Mouse (Mus musculus) ES-E14 (cell line): ENCODE measurements around the gene Ganab.

Source experiments
- CHD2 ChIP-seq: IDR thresholded peaks from 2 replicates; pipeline ENCODE4 v1.6.1; 2014; ENCODE audit warnings: mild to moderate bottlenecking, low read depth, low read length, inconsistent platforms
- MAFK ChIP-seq: IDR thresholded peaks from 2 replicates; pipeline ENCODE4 v1.6.1; 2014; ENCODE audit warnings: mild to moderate bottlenecking, low read depth, low read length, inconsistent platforms; ENCODE audit not compliant: insufficient read depth
- ZNF384 ChIP-seq: IDR thresholded peaks from 2 replicates; pipeline ENCODE4 v1.6.1; 2012; ENCODE audit warnings: low read depth, low read length, inconsistent platforms

DNA sequence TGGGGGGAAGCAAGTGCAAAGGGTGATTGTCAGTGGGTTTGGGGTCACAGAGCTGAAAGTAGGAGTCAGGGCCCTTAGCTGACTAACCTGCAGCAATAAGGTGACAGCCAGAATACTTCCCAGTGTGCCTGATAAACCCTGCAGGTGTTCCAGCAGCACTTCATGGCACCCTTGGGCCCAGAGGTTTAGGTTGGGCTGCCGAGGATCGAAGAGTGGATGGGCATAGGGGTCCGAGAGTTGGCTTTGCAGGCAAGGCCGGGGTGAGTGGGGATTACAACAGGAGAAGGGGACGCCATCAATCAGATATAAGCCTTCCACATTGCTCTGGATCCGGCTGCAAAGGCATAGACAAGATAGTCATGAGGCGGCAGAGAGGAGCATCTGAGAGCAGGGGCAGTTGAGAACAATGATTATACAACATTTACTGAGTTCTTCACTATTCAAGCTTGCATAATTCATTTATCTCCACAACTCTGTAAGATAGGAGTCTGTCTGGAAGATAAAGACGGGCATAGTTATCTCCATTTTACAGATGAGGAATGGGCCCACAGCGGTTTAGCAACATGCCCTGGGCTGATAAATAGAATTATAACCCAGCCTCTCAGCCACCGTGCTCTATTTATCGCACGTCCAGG lies 30.1 kb downstream of the Ganab start:
- TF ChIP-seq ZNF384, result no peak
- TF ChIP-seq CHD2, result no peak
- TF ChIP-seq MAFK, result no peak
